Mouse (Mus musculus): ENCODE data around the gene Krt42. TPM values are rescaled to one million over a fixed set of nuclear protein-coding genes. Genes with fewer than 3 reads are reported as not detected.

The Krt42 gene
- polyA plus RNA-seq, 1 experiment from 2014 or later: not detected

GRCm38 (mm10) chr11:100307900-100308299 is 38.2 kb upstream of the Krt42 start:
- no peak for ATAC-seq (ENCODE audit: low FRiP score, low TSS enrichment)
- 88% methylated on average over 5 of the region's 5 CpGs for WGBS
- Histone ChIP-seq H3K9ac (ENCODE audit: low read depth, low read length) (no peak overlapping the region), H3K27me3 (ENCODE audit: control insufficient read depth, insufficient read depth, low read length) (no peaks in the 10 kb centered on the region), H3K4me3 (ENCODE audit: low read length) (no peak overlapping the region), H3K4me2 (replicated peaks; ENCODE audit: low read depth, low read length) (no peak overlapping the region), H3K27ac (ENCODE audit: low read depth, low read length) (no peak overlapping the region), H3K36me3 (ENCODE audit: control insufficient read depth, insufficient read depth, low read length) (no peaks in the 10 kb centered on the region), H3K9me3 (ENCODE audit: control insufficient read depth, low read length) (no peaks in the 10 kb centered on the region), H3K4me1 (ENCODE audit: control insufficient read depth, insufficient read depth, low read length) (no peaks in the 10 kb centered on the region)

- no peaks in the 10 kb centered on the region for H3K27me3 ChIP-seq (ENCODE audit: control insufficient read depth, insufficient read depth, low read length)
- H3K4me2 ChIP-seq (replicated peaks; ENCODE audit: low read depth, low read length): no peak overlapping the region
- no peaks in the 10 kb centered on the region for H3K4me1 ChIP-seq (ENCODE audit: control insufficient read depth, insufficient read depth, low read length)
- WGBS: 90% methylated on average over 5 of the region's 5 CpGs
- ATAC-seq (ENCODE audit: low FRiP score, low TSS enrichment): no peak
- no peak overlapping the region for H3K9ac ChIP-seq (ENCODE audit: low read depth, low read length)
- no peak overlapping the region for H3K4me3 ChIP-seq (ENCODE audit: low read length)
- H3K9me3 ChIP-seq (ENCODE audit: control insufficient read depth, low read length): no peaks in the 10 kb centered on the region
- H3K27ac ChIP-seq (ENCODE audit: low read depth, low read length): no peak overlapping the region
- H3K36me3 ChIP-seq (ENCODE audit: control insufficient read depth, insufficient read depth, low read length): no peaks in the 10 kb centered on the region
Measured at GRCm38 (mm10) chr11:100301292-100301691, 31.6 kb upstream of the Krt42 start.

- Histone ChIP-seq H3K27me3 (ENCODE audit: control insufficient read depth, insufficient read depth, low read length) (no peaks in the 10 kb centered on the region), H3K9me3 (ENCODE audit: control insufficient read depth, low read length) (no peaks in the 10 kb centered on the region), H3K4me2 (replicated peaks; ENCODE audit: low read depth, low read length) (0 out of 2 replicates have a peak overlapping the region, but pooled peaks have one; percentile 8), H3K4me3 (ENCODE audit: low read length) (no peak overlapping the region), H3K4me1 (ENCODE audit: control insufficient read depth, insufficient read depth, low read length) (no peaks in the 10 kb centered on the region), H3K27ac (ENCODE audit: low read depth, low read length) (no peak overlapping the region), H3K9ac (ENCODE audit: low read depth, low read length) (no peak overlapping the region), H3K36me3 (ENCODE audit: control insufficient read depth, insufficient read depth, low read length) (no peaks in the 10 kb centered on the region)
- 11% methylated on average over 5 of the region's 5 CpGs for WGBS
- ATAC-seq (ENCODE audit: low FRiP score, low TSS enrichment): no peak
Measured at GRCm38 (mm10) chr11:100300293-100300692, 30.6 kb upstream of the Krt42 start.

GRCm38 (mm10) chr11:100298274-100299036 is 28.8 kb upstream of the Krt42 start:
- no peaks in the 10 kb centered on the region for H3K27me3 ChIP-seq (ENCODE audit: control insufficient read depth, insufficient read depth, low read length)
- H3K4me2 ChIP-seq (replicated peaks; ENCODE audit: low read depth, low read length): 0 out of 2 replicates have a peak overlapping the region, but pooled peaks have one; percentile 1
- H3K4me3 ChIP-seq (ENCODE audit: low read length): no peak overlapping the region
- H3K4me1 ChIP-seq (ENCODE audit: control insufficient read depth, insufficient read depth, low read length): no peaks in the 10 kb centered on the region
- no peaks in the 10 kb centered on the region for H3K9me3 ChIP-seq (ENCODE audit: control insufficient read depth, low read length)
- no peak overlapping the region; the same call in 1 of the 2 replicates for H3K9ac ChIP-seq (ENCODE audit: low read depth, low read length)
- ATAC-seq (ENCODE audit: low FRiP score, low TSS enrichment): peak; percentile 47; the same call in 1 of the 2 replicates
- no peak overlapping the region for H3K27ac ChIP-seq (ENCODE audit: low read depth, low read length)
- 21% methylated on average over 18 of the region's 18 CpGs for WGBS
- H3K36me3 ChIP-seq (ENCODE audit: control insufficient read depth, insufficient read depth, low read length): no peaks in the 10 kb centered on the region

GRCm38 (mm10) chr11:100297801-100298200 is 28.1 kb upstream of the Krt42 start:
- ATAC-seq (ENCODE audit: low FRiP score, low TSS enrichment): no peak
- H3K4me2 ChIP-seq (replicated peaks; ENCODE audit: low read depth, low read length): no peak overlapping the region
- H3K27ac ChIP-seq (ENCODE audit: low read depth, low read length): no peak overlapping the region
- H3K9ac ChIP-seq (ENCODE audit: low read depth, low read length): no peak overlapping the region
- no peaks in the 10 kb centered on the region for H3K27me3 ChIP-seq (ENCODE audit: control insufficient read depth, insufficient read depth, low read length)
- no peaks in the 10 kb centered on the region for H3K9me3 ChIP-seq (ENCODE audit: control insufficient read depth, low read length)
- H3K36me3 ChIP-seq (ENCODE audit: control insufficient read depth, insufficient read depth, low read length): no peaks in the 10 kb centered on the region
- WGBS: 35% methylated on average over 5 of the region's 5 CpGs
- no peaks in the 10 kb centered on the region for H3K4me1 ChIP-seq (ENCODE audit: control insufficient read depth, insufficient read depth, low read length)
- no peak overlapping the region for H3K4me3 ChIP-seq (ENCODE audit: low read length)

- H3K9ac ChIP-seq (ENCODE audit: low read depth, low read length): no peak overlapping the region
- H3K4me1 ChIP-seq (ENCODE audit: control insufficient read depth, insufficient read depth, low read length): no peaks in the 10 kb centered on the region
- no peak overlapping the region for H3K4me3 ChIP-seq (ENCODE audit: low read length)
- H3K27me3 ChIP-seq (ENCODE audit: control insufficient read depth, insufficient read depth, low read length): no peaks in the 10 kb centered on the region
- no peaks in the 10 kb centered on the region for H3K9me3 ChIP-seq (ENCODE audit: control insufficient read depth, low read length)
- WGBS: 4% methylated on average over 10 of the region's 10 CpGs
- H3K4me2 ChIP-seq (replicated peaks; ENCODE audit: low read depth, low read length): no peak overlapping the region
- H3K36me3 ChIP-seq (ENCODE audit: control insufficient read depth, insufficient read depth, low read length): no peaks in the 10 kb centered on the region
- H3K27ac ChIP-seq (ENCODE audit: low read depth, low read length): no peak overlapping the region
- peak; percentile 44; the same call in 1 of the 2 replicates for ATAC-seq (ENCODE audit: low FRiP score, low TSS enrichment)
Measured at GRCm38 (mm10) chr11:100295308-100295707, 25.6 kb upstream of the Krt42 start.

GRCm38 (mm10) chr11:100292884-100293283 is 23.2 kb upstream of the Krt42 start:
- no peak overlapping the region for H3K4me2 ChIP-seq (replicated peaks; ENCODE audit: low read depth, low read length)
- no peak for ATAC-seq (ENCODE audit: low FRiP score, low TSS enrichment)
- no peaks in the 10 kb centered on the region for H3K4me1 ChIP-seq (ENCODE audit: control insufficient read depth, insufficient read depth, low read length)
- no peaks in the 10 kb centered on the region for H3K9me3 ChIP-seq (ENCODE audit: control insufficient read depth, low read length)
- 55% methylated on average over 6 of the region's 6 CpGs for WGBS
- no peak overlapping the region for H3K4me3 ChIP-seq (ENCODE audit: low read length)
- H3K36me3 ChIP-seq (ENCODE audit: control insufficient read depth, insufficient read depth, low read length): no peaks in the 10 kb centered on the region
- no peaks in the 10 kb centered on the region for H3K27me3 ChIP-seq (ENCODE audit: control insufficient read depth, insufficient read depth, low read length)
- no peak overlapping the region for H3K9ac ChIP-seq (ENCODE audit: low read depth, low read length)
- no peak overlapping the region for H3K27ac ChIP-seq (ENCODE audit: low read depth, low read length)

GRCm38 (mm10) chr11:100290235-100290634 is 20.6 kb upstream of the Krt42 start:
- no peaks in the 10 kb centered on the region for H3K27me3 ChIP-seq (ENCODE audit: control insufficient read depth, insufficient read depth, low read length)
- no peak for ATAC-seq (ENCODE audit: low FRiP score, low TSS enrichment)
- H3K27ac ChIP-seq (ENCODE audit: low read depth, low read length): no peak overlapping the region
- H3K36me3 ChIP-seq (ENCODE audit: control insufficient read depth, insufficient read depth, low read length): no peaks in the 10 kb centered on the region
- H3K4me3 ChIP-seq (ENCODE audit: low read length): no peak overlapping the region
- no peak overlapping the region for H3K4me2 ChIP-seq (replicated peaks; ENCODE audit: low read depth, low read length)
- 47% methylated on average over 5 of the region's 5 CpGs for WGBS
- no peaks in the 10 kb centered on the region for H3K4me1 ChIP-seq (ENCODE audit: control insufficient read depth, insufficient read depth, low read length)
- H3K9ac ChIP-seq (ENCODE audit: low read depth, low read length): no peak overlapping the region
- H3K9me3 ChIP-seq (ENCODE audit: control insufficient read depth, low read length): no peaks in the 10 kb centered on the region

GRCm38 (mm10) chr11:100288942-100289341 is 19.3 kb upstream of the Krt42 start:
- ATAC-seq (ENCODE audit: low FRiP score, low TSS enrichment): no peak
- Histone ChIP-seq H3K4me3 (ENCODE audit: low read length) (no peak overlapping the region), H3K27ac (ENCODE audit: low read depth, low read length) (no peak overlapping the region), H3K4me1 (ENCODE audit: control insufficient read depth, insufficient read depth, low read length) (no peaks in the 10 kb centered on the region), H3K9me3 (ENCODE audit: control insufficient read depth, low read length) (no peaks in the 10 kb centered on the region), H3K9ac (ENCODE audit: low read depth, low read length) (no peak overlapping the region), H3K27me3 (ENCODE audit: control insufficient read depth, insufficient read depth, low read length) (no peaks in the 10 kb centered on the region), H3K4me2 (replicated peaks; ENCODE audit: low read depth, low read length) (no peak overlapping the region), H3K36me3 (ENCODE audit: control insufficient read depth, insufficient read depth, low read length) (no peaks in the 10 kb centered on the region)
- 86% methylated on average over 6 of the region's 6 CpGs for WGBS
